Mouse (Mus musculus) layer of hippocampus, postnatal 36 days (tissue): Measurements from ENCODE around the gene Eml4. TPM values are rescaled to one million over a fixed set of nuclear protein-coding genes. Genes with fewer than 3 reads are reported as not detected.

Experiments used
- DNase-seq, 2 experiments: peaks; one replicate each; pipeline ENCODE4 v3.0.0; 2022
- total RNA-seq, 2 experiments: library from RNA; stranded (reverse); gene quantifications; 2 replicates each; pipeline ENCODE4 v1.2.3; 2021

Eml4 gene
- total RNA-seq, 2 experiments from 2014 or later, result 25.8 to 27.0 TPM

DNA sequence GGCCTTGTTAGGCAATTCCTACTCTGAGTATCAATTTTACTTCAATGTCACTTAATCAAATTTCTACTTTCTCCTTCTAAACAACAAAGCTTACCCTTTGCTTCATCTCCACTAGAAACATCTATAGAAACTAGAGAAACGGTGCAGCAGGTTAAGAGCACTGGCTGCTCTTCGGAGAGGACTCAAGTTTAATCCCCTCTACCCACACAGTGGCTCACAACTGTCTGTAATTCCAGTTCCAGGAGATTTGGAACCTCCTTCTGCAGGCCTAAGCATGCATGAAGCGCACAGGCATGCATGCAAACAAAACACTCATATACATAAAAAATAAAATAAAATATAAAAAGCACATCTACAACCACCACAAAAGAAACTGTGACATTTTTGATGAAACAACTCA lies 161.4 kb downstream of the Eml4 start:
- no peak for DNase-seq

DNA sequence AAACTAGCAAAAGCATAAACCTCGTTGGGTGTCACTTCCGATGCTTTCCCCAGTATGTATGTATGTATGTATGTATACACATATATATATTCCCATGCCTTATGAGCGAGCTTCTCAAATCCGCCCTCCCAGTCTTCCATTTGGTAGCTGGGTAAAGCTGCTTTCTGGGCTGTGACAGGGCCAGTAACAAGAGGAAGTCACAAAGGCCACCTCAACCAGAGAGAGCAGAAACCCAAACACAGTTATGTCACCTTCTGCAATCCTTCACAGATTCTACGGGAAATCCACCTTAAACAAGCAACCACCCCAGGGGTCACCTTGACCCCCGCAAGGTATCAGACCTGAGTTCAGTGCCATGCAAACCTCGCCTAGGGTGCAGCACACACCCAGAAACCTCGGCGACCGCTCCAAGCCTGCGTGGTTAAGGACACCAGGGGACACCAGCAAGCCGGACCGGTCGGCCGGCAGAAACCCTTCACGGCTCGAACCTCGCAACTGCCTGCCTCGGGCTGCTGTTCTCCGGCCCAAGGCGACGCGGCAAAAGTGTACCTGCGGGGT lies 163.0 kb downstream of the Eml4 start:
- no peak for DNase-seq

DNA sequence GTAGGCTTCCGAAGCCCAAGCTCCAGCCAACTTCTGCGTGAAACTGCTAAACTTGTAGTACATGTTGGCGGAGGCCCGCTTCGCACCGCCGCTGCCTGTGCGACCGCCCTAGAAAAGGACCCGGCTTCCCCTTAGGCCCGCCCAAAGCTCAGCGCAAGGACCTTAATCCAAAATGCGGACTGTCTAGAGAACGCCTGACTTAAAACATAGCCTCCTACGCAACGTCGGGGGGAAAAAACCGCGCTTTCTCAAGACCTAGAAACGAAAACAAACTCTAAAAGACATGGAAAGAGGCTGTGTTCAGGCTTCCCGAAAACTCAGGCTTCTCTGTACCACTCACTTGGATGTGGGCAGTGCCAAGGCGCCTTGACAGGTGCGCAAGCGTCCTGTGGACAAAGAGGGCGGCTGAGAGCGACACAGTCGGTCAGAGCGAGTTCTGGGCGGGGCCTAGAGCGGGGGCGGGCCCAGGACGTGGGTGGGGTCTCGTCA lies 163.5 kb downstream of the Eml4 start:
- peak; percentile 86 to 88 for DNase-seq

DNA sequence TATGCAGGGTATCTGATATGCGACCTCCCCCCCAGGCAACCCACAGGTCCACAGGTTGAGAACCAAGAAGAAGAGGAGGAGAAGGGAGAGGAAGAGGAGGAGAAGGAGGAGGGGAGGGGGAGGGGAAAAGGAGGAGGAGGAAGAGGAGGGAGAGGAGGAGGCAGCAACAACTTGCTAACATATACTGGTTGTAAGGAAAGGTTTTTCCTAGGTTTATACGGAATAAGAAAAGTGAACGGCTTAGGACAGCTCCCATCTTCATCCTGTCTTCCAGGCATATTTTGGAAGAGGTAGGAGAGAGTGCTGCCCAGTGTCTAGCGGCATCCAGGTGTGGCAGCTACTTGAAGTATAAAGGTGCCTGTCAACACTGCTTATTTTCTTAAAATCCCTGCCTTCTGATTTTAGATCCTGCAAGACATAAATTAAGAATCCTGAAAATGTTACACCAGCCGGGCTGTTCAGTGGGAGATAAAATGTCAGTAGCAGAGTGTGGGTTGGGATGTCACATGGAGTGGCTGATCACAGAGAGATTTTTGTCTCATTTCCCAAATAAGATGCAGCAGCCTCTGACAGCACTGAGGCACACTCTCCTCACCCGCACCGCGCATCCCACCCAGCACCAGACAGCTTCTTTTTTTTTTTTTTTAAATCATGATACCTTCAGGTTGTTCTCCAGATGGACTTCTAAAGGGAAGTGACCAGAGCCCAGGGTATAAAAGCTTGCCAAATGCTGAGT lies 166.7 kb downstream of the Eml4 start, which contains the start of gene Cox7a2l:
TSS of gene Cox7a2l (minus strand) at position 51 of the 736 bp plus-strand sequence.
- peak in 1 of 2 experiments; percentile 36 for DNase-seq

DNA sequence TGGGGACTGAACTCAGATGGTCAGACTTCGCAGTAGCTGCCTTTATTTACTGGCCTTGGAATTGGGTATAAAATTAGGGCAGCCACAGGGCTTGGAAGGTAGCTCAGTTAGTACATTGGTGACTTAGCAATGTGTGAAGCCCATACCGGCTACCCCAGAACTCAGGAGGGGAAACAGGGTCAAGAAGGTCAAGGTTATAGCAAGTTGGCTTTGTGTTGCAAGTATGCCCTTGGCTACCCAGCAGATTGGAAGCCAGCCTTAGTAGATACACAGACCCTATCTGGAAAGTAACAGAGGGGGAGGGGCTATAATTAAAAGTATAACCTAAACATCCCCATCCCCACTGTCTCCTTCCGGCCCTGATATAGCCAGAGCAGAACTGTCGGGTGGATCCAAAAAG lies 171.2 kb downstream of the Eml4 start:
- no peak for DNase-seq

DNA sequence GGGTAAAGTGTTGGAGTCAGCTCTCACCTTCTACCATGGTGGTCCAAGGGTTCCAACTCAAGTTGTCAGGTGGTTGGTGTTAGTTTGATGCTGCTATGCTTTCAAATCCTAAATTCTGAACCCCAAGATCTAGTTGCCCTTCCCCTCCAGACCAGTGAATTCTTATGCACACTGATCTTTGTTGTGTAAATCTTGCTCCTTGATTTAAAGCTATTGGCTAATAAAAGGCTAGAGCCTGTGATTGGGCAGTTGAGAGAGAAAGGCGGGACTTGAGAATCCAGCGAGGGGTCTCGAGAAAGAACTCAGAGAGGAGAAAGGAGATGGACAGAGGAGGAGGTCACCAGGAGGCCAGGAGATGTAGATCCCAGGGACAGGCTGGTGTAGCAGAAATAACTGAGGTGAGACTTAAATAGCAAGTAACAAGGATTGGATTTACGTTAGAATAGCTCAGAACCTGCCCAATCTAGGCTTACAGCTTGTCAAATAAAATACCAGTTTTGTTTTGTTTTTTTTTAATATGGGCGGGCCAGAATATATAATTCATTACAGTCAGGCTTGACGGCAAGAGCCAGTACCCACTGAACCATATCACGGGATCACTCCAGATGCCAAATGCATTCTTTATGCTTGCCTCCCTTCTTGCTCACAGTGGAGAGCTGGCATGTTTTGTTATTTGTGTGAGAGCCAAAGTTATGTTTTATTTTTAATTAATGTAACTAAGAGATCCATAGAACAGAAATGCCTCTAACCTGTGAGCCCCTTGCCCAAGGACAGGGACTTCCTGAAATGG lies 172.1 kb downstream of the Eml4 start:
- DNase-seq, result no peak

DNA sequence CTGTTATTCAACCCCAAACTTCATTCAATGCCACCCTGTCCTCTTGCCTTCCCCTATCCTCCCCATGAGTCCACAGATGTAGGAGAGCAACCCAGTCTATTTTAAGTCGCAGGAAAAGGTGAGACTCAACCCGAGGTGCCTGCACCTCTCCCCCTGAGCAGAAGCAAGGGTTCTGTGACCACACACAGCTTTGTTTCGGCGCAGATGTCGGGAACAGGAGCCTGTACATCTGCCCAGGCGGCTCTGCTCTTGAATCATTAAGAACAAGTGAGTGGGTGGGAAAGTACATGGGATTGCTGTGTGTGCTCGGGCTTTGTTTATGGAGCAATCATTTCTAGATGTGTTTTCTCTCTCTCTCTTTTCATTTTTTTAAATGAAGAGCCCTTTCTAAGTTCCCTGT lies 174.0 kb downstream of the Eml4 start:
- DNase-seq, result no peak

DNA sequence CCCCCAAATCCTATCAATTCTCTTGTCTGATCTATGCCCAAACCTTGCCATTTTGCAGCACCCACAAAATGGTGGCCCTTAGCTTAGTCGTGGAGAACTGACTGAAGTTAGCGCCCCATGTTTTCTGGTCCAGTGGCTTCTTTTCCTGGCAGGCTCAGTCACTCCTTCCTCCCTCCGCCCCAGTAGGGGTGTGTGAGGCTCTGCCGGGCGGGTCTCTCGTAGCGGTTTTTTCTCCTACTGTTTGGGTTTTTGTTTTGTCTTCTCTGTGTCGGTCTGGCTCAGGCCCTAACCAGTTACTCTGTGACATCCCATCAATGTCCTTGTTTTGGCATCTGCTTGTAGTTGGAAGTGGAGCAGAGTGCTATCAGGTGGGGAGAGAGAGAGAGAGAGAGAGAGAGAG lies 174.9 kb downstream of the Eml4 start:
- no peak for DNase-seq

DNA sequence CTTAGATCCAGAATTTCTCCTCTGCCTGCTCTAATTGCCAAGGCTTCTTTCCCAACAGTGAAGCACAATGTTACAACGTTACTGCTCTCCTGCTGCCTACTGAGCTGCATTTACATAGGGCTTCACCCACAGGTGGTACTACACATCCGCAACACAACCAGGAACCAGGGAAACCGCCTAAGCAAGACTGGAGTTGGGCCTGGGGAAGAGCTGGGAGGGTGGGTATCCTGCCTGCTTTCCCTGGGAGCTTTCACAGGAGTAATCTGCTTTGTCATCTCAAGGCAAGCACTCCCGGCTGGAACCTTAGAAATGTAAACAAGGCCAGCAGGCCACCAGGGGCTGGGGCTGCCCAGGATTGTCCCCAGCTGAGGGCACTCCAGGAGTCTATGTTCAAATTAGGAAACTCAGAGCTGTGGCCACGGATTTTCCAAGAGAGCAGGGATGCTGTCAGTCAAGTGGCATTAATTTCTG lies 175.4 kb downstream of the Eml4 start:
- no peak for DNase-seq

DNA sequence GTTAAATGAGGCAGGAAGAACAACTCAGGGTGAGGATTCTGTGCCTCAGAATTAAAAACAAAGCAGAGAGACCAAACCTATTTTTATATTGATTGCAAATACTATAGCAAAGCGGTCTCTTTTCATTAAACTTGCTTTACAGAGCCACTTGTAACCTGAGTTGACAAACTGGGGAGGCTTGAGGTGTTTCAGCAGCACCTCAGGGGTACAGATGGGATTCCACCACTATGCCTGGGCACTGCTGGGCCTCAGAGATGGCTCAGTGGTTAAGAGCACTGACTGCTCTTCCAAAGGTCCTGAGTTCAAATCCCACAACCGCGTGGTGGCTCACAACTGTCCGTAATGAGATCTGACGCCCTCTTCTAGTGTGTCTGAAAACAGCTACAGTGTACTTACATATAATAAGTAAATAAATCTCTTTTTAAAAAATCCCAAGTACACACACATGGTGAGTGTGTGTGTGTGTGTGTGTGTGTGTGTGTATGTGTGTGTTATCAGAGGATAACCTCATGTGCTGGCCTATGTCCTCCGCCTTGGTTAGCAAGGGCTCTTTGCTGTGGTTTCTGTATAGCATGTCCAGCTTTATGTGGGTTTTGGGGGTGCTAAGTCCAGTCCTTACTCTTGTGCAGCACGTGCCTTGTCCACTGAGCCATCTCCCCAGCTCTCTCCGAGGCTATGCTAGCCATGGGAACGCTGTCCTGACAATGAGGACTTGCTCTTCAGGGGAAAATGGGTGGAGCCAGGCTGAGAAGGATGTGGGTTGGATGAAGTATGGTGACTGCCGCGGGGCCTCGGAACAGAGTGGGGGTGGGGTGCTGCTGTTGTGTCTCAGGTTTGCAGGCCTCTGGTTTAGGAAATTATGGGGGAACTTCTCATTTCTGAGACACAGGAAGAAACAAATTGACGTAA lies 176.1 kb downstream of the Eml4 start:
- DNase-seq, result no peak

DNA sequence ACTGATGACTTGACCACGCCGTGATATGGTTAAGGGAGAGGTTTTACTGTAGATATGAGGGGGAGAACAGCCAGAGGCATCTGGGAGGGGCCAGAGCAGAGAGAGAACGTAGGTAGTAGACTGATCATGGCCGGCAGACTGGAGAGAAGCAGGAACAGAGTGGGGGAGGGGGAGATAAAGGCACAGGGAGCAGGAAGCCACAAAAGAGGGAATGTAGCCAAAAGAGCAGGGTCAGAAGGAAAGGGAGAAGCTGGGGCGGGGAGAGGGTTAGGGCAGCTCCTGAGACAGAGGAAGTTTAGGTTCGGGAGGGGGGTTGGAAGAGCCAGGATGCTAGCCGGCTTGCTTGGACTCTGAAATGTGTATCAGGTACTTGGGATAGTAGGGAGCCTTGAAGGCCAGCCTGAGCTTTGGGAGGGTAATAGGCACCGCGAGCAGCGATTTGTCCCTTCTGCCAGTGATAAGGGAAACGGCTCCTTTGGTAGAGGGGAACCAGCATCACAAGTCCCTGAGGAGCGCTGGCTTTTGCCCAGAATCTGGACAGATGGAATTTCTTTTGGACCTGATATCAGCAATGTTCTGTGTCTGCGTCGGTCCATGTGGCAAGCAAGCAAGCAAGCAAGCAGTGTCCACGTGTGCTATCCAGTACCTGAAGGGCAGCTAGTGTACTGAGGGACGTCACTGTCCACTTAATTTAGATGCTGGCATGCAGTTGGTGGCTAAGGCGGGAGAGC lies 177.1 kb downstream of the Eml4 start:
- no peak for DNase-seq

Other genes with a start within 250 kb of the Eml4 start
- gene Pkdcc, start 135.6 kb upstream of the Eml4 start, total RNA-seq, result 10 to 100 TPM; 16.4 to 18.9 TPM
- 100 to 1,000 TPM; 173 to 181 TPM for gene Cox7a2l, start 166.4 kb downstream of the Eml4 start, total RNA-seq